Mouse (Mus musculus): Measurements from ENCODE around the gene Lfng. TPM values are rescaled to one million over a fixed set of nuclear protein-coding genes. Genes with fewer than 3 reads are reported as not detected.

Lfng gene
- polyA plus RNA-seq, 1 experiment: 4.1 TPM

DNA sequence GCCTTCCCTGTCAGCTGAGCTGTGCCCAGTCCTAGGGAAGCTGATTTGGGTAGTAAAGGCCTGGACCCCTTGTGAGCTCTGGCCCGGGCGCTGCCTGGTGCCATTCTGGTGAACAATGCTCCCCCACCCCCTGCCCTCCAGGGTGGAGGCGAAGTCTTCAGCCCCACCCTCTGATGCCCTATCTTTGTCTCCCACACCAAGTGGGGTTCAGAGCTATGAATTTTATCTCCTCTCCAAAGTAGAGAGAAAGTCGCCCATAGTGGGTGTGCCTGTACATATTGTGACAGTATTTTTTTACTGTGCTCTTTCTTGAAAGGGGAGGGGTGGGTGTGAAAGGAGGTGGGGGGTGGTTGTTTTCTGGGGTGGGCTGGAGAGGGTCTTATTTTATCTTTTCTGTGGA is 7.7 kb downstream of the Lfng start:
- Histone ChIP-seq H3K9ac (ENCODE audit: low read depth, poor library complexity, severe bottlenecking) (no peak overlapping the region), H3K4me3 (ENCODE audit: low read depth, low read length) (no peak overlapping the region), H3K27me3 (ENCODE audit: control insufficient read depth, insufficient read depth, low read length, poor library complexity, severe bottlenecking) (no peaks in the 10 kb centered on the region), H3K4me1 (ENCODE audit: control insufficient read depth, insufficient read depth, low read length) (peaks cover 4% of the 10 kb centered on the region), H3K36me3 (ENCODE audit: control insufficient read depth, insufficient read depth, low read length, poor library complexity, severe bottlenecking) (no peaks in the 10 kb centered on the region), H3K9me3 (replicated peaks; ENCODE audit: control insufficient read depth, insufficient read depth, low read length, poor library complexity, severe bottlenecking) (no peaks in the 10 kb centered on the region), H3K27ac (ENCODE audit: insufficient read depth, low read length) (no peak overlapping the region)
- TF ChIP-seq EP300 (IDR thresholded peaks at IDR 0.05; ENCODE audit: insufficient read depth, low read depth, low read length) (no peak), POLR2A (IDR thresholded peaks at IDR 0.05; ENCODE audit: insufficient read depth, low read length) (no peak), CTCF (IDR thresholded peaks at IDR 0.05; ENCODE audit: low read depth, low read length) (no peak)

DNA sequence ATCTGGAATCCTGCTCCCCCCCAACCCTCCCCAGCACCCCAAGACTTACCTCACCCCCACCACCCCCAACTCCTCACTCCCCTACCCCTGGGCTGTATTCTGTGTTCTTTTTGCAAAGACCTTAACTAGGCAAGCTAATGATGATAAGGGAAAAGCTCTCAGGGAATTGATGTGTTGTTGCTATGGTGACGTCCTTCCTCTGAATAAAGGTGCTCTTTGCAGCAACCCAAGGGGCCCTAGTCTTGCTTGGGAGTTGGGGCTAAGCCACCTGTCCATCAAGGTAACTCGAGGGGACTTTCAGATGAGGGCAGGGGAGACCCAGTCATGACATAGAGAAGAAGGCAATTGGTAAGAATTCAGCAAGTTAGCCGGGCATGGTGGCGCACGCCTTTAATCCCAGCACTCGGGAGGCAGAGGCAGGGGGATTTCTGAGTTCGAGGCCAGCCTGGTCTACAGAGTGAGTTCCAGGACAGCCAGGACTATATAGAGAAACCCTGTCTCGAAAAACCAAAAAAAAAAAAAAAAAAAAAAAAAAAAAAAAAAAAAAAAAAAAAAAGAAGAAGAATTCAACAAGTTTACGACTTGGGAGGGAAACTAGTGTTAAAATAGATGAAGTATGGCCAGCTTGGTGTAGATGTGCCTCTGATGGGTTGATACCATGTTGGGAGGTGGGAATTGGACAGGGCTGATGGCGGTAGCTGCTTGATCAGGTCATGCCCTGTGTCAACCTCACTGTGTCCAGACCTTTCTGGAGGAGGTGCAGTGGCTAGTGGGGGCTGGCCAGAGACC is 8.4 kb downstream of the Lfng start:
- no peak for TF ChIP-seq CTCF (IDR thresholded peaks at IDR 0.05; ENCODE audit: low read depth, low read length)
- no peak for TF ChIP-seq EP300 (IDR thresholded peaks at IDR 0.05; ENCODE audit: insufficient read depth, low read depth, low read length)
- TF ChIP-seq POLR2A (IDR thresholded peaks at IDR 0.05; ENCODE audit: insufficient read depth, low read length): no peak
- no peaks in the 10 kb centered on the region for H3K36me3 ChIP-seq (ENCODE audit: control insufficient read depth, insufficient read depth, low read length, poor library complexity, severe bottlenecking)
- no peak overlapping the region for H3K9ac ChIP-seq (ENCODE audit: low read depth, poor library complexity, severe bottlenecking)
- H3K9me3 ChIP-seq (replicated peaks; ENCODE audit: control insufficient read depth, insufficient read depth, low read length, poor library complexity, severe bottlenecking): no peaks in the 10 kb centered on the region
- no peaks in the 10 kb centered on the region for H3K27me3 ChIP-seq (ENCODE audit: control insufficient read depth, insufficient read depth, low read length, poor library complexity, severe bottlenecking)
- H3K4me1 ChIP-seq (ENCODE audit: control insufficient read depth, insufficient read depth, low read length): peaks cover 4% of the 10 kb centered on the region
- H3K4me3 ChIP-seq (ENCODE audit: low read depth, low read length): no peak overlapping the region
- H3K27ac ChIP-seq (ENCODE audit: insufficient read depth, low read length): no peak overlapping the region

DNA sequence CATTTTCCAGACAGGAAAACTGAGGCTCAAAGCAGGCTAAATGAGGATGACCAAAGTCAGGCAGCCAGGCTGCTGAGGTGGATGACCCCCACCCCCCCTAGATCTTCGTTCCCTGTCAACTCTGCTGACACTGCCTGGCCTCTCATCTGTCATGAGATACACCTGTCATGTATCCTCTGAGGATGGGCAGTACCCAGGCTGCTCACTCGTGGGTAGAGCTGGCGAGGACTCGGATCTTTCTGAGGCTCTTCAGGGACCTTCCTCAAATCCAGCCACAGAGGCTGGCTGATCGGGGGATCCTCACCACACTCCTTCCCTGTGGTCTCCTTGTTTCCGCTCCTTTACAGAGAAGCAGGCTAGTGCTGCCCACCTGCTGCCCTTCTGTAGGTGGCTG is 9.0 kb downstream of the Lfng start:
- no peak overlapping the region for H3K27ac ChIP-seq (ENCODE audit: insufficient read depth, low read length)
- H3K9ac ChIP-seq (ENCODE audit: low read depth, poor library complexity, severe bottlenecking): no peak overlapping the region
- peaks cover 4% of the 10 kb centered on the region for H3K4me1 ChIP-seq (ENCODE audit: control insufficient read depth, insufficient read depth, low read length)
- H3K36me3 ChIP-seq (ENCODE audit: control insufficient read depth, insufficient read depth, low read length, poor library complexity, severe bottlenecking): no peaks in the 10 kb centered on the region
- TF ChIP-seq POLR2A (IDR thresholded peaks at IDR 0.05; ENCODE audit: insufficient read depth, low read length) (no peak), EP300 (IDR thresholded peaks at IDR 0.05; ENCODE audit: insufficient read depth, low read depth, low read length) (no peak), CTCF (IDR thresholded peaks at IDR 0.05; ENCODE audit: low read depth, low read length) (no peak)
- H3K27me3 ChIP-seq (ENCODE audit: control insufficient read depth, insufficient read depth, low read length, poor library complexity, severe bottlenecking): no peaks in the 10 kb centered on the region
- no peak overlapping the region for H3K4me3 ChIP-seq (ENCODE audit: low read depth, low read length)
- H3K9me3 ChIP-seq (replicated peaks; ENCODE audit: control insufficient read depth, insufficient read depth, low read length, poor library complexity, severe bottlenecking): no peaks in the 10 kb centered on the region

DNA sequence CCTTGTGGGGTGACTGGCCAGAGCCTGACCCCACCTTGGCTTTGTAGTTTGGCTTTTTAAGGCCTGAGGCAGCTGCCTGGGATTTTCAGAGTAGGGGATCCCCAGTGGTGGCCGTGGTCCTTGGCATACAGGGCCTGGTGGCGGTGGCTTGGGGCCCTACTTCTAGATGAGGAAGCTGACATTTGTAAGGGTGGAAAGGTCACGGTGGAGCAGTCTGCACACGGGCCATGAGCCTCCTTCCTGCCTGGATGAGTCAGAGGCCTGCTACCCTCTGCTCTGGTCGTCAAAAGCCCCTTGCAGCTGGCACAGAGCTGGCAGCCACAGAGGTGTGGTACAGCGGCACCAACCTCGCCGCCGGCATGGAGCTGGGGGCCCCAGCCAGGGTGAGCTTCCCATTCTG is 9.6 kb downstream of the Lfng start:
- Histone ChIP-seq H3K27me3 (ENCODE audit: control insufficient read depth, insufficient read depth, low read length, poor library complexity, severe bottlenecking) (no peaks in the 10 kb centered on the region), H3K36me3 (ENCODE audit: control insufficient read depth, insufficient read depth, low read length, poor library complexity, severe bottlenecking) (no peaks in the 10 kb centered on the region), H3K4me1 (ENCODE audit: control insufficient read depth, insufficient read depth, low read length) (peaks cover 4% of the 10 kb centered on the region), H3K4me3 (ENCODE audit: low read depth, low read length) (no peak overlapping the region), H3K27ac (ENCODE audit: insufficient read depth, low read length) (no peak overlapping the region), H3K9me3 (replicated peaks; ENCODE audit: control insufficient read depth, insufficient read depth, low read length, poor library complexity, severe bottlenecking) (no peaks in the 10 kb centered on the region), H3K9ac (ENCODE audit: low read depth, poor library complexity, severe bottlenecking) (no peak overlapping the region)
- TF ChIP-seq CTCF (IDR thresholded peaks at IDR 0.05; ENCODE audit: low read depth, low read length) (no peak), POLR2A (IDR thresholded peaks at IDR 0.05; ENCODE audit: insufficient read depth, low read length) (no peak), EP300 (IDR thresholded peaks at IDR 0.05; ENCODE audit: insufficient read depth, low read depth, low read length) (no peak)

DNA sequence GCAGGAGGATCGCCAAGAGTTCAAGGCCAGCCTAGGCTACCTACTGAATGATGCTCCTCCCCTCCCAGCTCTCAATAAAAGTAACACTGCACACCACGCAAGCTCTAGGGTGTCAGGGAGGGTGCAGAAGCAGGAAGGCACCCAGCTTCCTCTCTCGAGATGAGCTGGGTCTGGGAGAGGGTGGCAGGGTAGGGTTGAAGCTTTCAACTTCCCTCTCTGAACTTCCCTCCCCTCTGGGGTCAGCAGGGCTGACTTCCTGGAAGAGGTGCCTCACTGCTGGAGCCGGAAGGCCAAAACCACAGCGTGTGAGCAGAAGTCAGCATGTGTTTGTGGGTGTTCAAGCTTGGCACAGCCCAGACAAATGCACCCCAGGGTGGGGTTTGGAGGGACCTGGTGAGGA is 10.6 kb downstream of the Lfng start:
- TF ChIP-seq POLR2A (IDR thresholded peaks at IDR 0.05; ENCODE audit: insufficient read depth, low read length) (no peak), EP300 (IDR thresholded peaks at IDR 0.05; ENCODE audit: insufficient read depth, low read depth, low read length) (no peak), CTCF (IDR thresholded peaks at IDR 0.05; ENCODE audit: low read depth, low read length) (no peak)
- no peaks in the 10 kb centered on the region for H3K36me3 ChIP-seq (ENCODE audit: control insufficient read depth, insufficient read depth, low read length, poor library complexity, severe bottlenecking)
- no peak overlapping the region for H3K27ac ChIP-seq (ENCODE audit: insufficient read depth, low read length)

DNA sequence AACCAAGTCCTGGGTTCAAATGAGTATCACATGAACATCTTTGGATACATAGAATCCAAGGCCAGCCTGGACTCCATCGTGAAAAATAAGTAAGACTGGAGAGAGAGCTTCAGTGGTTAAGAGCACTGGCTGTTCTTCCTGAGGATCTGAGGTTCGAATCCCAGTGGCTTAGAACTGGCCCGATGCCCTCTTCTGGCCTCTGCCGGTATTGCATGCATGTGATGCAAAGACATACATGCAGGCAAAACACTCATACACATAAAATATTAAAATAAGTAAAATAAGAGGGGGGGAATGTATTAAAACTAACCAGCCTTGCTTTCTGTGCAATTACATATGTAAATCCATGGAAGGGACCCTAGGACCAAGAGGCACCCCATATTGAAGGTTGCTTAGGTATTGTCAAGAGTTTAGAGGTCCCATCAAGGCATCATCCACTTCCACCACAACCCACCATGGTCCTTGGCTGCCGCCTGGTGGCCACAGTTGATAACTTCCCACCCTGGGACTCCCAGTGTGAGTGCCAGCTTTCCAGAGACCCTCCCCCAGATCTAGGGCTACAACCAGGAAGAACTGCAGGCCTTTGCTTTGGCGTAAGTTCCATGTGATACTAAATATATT is 12.1 kb downstream of the Lfng start:
- H3K27ac ChIP-seq (ENCODE audit: insufficient read depth, low read length): no peak overlapping the region
- H3K4me1 ChIP-seq (ENCODE audit: control insufficient read depth, insufficient read depth, low read length): no peaks in the 10 kb centered on the region
- no peak overlapping the region for H3K4me3 ChIP-seq (ENCODE audit: low read depth, low read length)
- H3K36me3 ChIP-seq (ENCODE audit: control insufficient read depth, insufficient read depth, low read length, poor library complexity, severe bottlenecking): no peaks in the 10 kb centered on the region
- no peaks in the 10 kb centered on the region for H3K27me3 ChIP-seq (ENCODE audit: control insufficient read depth, insufficient read depth, low read length, poor library complexity, severe bottlenecking)
- TF ChIP-seq CTCF (IDR thresholded peaks at IDR 0.05; ENCODE audit: low read depth, low read length) (peak; percentile 85), POLR2A (IDR thresholded peaks at IDR 0.05; ENCODE audit: insufficient read depth, low read length) (no peak)
- no peak overlapping the region for H3K9ac ChIP-seq (ENCODE audit: low read depth, poor library complexity, severe bottlenecking)
- no peaks in the 10 kb centered on the region for H3K9me3 ChIP-seq (replicated peaks; ENCODE audit: control insufficient read depth, insufficient read depth, low read length, poor library complexity, severe bottlenecking)

More for the DNA sequence above, 10.6 kb downstream of the Lfng start:
- Histone ChIP-seq H3K4me1 (ENCODE audit: control insufficient read depth, insufficient read depth, low read length) (no peaks in the 10 kb centered on the region), H3K9me3 (replicated peaks; ENCODE audit: control insufficient read depth, insufficient read depth, low read length, poor library complexity, severe bottlenecking) (no peaks in the 10 kb centered on the region), H3K4me3 (ENCODE audit: low read depth, low read length) (no peak overlapping the region), H3K27me3 (ENCODE audit: control insufficient read depth, insufficient read depth, low read length, poor library complexity, severe bottlenecking) (no peaks in the 10 kb centered on the region), H3K9ac (ENCODE audit: low read depth, poor library complexity, severe bottlenecking) (no peak overlapping the region)

All from ES-Bruce4 (cell line).